Mouse (Mus musculus) G1E (cell line): ENCODE results near the gene Cyp2d9.

Experiments used
- CTCF ChIP-seq: IDR thresholded peaks from 2 replicates; pipeline ENCODE4 v1.5.1; 2012; ENCODE audit warnings: low read depth, low read length, inconsistent platforms, mixed read lengths
- GATA1 ChIP-seq: IDR thresholded peaks from 2 replicates; pipeline ENCODE4 v1.6.1; 2012; ENCODE audit warnings: borderline replicate concordance, low read length, inconsistent platforms, mixed read lengths
- GATA2 ChIP-seq: IDR thresholded peaks from 2 replicates; pipeline ENCODE4 v1.6.1; 2012; ENCODE audit warnings: low read depth, low read length, inconsistent platforms, borderline replicate concordance
- POLR2AphosphoS5 ChIP-seq: IDR thresholded peaks from 2 replicates; pipeline ENCODE4 v1.6.1; 2012; ENCODE audit warnings: low read depth, low read length, inconsistent platforms; ENCODE audit not compliant: insufficient replicate concordance
- TAL1 ChIP-seq: conservative IDR thresholded peaks from 2 replicates; pipeline ENCODE4 v1.6.1; 2012; ENCODE audit warnings: low read depth, low read length, inconsistent platforms, mixed read lengths

DNA sequence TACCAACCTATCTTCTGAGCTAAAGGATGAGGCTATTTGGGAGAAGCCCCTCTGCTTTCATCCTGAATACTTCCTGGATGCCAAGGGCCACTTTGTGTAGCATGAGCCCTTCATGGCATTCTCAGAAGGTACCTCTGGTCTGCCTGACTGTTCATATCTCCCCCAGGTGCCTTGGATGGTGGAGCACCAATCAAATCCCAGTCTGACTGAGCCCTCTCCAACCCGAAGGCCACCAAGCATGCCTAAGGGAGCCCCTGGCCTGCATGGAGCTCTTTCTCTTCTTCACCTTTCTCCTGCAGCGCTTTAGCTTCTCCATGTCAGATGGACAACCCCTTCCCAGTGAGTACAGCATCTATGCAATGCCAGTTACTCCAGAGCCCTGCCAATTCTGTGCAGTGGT is 31.5 kb downstream of the Cyp2d9 start:
- no peak for TF ChIP-seq CTCF
- TF ChIP-seq TAL1: no peak
- no peak for TF ChIP-seq GATA1
- no peak for TF ChIP-seq POLR2AphosphoS5
- no peak for TF ChIP-seq GATA2
